Mouse (Mus musculus): ENCODE data around the gene Gimap3.

Gimap3 gene

DNA sequence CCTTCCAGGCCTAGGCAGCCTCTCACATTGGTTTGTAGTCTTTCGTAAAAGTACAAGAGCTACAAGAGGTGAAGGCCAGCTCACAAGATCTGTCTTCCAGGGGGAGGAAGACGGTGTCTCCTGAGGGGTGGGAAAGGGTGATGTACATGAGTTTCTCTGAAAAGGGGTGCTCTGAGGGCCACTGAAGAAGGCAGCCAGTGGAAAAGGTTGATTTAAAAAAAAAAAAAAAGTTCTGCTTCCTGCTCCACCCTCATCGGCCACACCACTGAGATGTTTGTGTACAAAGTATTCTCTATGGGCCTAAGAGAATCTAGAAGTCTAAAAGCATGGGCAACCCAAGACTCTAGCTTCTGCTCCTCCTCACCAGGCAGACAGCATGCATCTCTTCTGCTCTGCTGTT, at the start of gene Gimap3:
Gene Gimap3, minus strand, starts transcription at position 156 of the 400 bp plus-strand sequence.
- no peak for DNase-seq (ENCODE audit: low spot score)

DNA sequence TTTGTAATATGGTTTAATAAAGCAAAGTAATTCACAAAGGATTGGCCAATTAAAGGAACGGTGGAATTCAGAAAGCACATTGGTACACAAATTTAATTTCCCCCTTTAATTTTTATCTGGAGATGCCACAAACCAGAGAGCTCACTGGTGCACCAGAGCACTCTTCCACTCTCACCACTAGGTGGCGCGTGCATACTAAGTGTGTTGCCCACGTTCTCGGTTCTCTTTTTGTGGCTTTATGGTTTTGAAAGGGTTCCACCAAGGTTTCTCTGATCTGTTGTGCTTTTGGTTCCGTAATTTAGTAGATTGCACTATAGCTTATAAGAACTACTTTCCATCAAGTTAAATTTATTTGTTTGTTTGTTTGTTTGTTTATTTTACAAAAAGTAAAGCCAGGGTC, 47.2 kb upstream of the Gimap3 start:
- peak; percentile 25 for DNase-seq (ENCODE audit: low spot score)

DNA sequence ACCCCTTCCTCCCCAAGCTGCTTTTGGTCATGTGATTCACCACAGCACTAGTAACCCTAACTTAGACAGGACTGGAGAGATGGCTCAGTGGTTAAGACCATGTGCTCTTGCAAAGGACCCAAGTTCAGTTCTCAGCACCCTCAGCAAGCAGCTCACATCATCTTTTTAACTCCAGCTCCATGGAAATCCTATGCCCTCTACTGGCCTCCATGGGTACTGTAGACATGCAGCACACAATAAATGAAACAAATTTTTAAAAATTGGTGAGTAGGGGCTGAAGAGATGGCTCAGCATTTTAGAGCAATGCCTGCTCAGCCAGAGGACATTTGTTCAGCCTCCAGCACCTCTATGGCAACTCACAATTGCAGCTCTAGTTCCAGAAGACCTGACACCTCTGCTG, 44.4 kb upstream of the Gimap3 start:
- DNase-seq (ENCODE audit: low spot score) = no peak

DNA sequence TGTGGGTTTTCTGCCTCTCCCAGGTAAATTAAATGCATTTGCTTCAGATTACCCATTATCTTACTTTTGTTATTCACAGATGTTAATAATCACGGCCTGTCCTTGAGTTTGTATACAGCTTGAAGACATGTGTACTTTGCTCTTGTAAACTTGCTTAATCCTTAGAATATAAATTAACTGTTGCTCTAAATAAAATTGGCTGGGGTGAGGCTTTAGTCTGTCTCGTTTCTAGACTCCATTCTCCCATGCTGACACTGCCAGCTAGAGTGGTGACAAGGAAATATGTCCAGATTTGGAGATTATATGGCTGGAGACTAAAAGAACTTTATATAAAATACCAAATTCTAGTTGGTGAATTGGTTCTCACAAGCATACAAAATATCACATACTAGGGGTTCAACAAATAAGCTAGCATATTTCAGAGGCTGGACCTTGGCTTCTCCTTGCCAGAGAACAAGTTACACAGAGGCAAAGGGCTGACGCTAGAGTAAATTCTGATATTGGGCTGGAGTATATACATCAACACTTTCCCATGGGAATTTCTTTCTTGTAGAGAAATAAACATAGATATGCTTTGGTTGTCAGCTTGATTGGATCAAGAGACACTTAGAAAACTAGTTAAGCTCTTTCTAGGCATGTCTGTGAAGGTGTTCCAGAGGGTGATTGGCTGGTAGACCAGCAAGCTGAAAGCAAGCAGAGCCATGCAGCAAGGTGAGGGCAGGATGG, 39.0 kb upstream of the Gimap3 start:
- DNase-seq (ENCODE audit: low spot score) = no peak

DNA sequence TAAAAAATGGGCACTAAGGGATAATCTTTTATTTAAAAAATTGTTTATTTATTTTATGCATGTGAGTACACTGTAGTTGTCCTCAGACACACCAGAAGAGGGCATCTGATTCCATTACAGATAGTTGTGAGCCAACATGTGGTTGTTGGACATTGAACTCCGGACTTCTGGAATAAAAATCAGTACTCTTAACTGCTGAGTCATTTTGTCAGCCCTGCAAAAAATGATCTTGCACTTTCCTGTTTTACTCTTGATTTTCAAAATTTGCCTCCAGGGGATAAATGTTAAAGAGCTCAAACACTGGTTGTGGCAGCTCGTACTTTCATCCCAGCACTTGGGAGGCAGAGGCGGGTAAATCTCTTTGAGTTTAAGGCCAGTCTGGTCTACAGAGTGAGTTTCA, 36.1 kb upstream of the Gimap3 start:
- no peak for DNase-seq (ENCODE audit: low spot score)

DNA sequence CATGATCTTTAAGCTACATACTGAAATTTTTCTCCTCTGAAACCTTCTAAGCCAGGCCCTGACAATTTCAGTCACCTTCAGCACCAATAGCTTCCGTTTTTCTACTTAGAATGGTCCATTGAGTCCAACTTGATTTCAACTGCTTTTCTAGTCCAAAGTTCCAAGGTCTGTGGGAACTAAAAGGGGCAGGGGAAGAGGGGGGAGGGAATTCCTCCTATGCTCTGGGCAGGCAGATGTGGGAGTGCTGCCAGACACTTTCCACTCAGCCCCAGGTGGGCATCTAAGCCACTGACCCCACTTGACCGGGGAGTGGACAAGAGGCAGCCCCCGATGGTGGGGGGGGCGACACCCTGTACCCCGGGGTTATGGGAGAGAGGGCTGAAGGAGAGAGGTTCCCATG, 33.7 kb upstream of the Gimap3 start:
- no peak for DNase-seq (ENCODE audit: low spot score)

DNA sequence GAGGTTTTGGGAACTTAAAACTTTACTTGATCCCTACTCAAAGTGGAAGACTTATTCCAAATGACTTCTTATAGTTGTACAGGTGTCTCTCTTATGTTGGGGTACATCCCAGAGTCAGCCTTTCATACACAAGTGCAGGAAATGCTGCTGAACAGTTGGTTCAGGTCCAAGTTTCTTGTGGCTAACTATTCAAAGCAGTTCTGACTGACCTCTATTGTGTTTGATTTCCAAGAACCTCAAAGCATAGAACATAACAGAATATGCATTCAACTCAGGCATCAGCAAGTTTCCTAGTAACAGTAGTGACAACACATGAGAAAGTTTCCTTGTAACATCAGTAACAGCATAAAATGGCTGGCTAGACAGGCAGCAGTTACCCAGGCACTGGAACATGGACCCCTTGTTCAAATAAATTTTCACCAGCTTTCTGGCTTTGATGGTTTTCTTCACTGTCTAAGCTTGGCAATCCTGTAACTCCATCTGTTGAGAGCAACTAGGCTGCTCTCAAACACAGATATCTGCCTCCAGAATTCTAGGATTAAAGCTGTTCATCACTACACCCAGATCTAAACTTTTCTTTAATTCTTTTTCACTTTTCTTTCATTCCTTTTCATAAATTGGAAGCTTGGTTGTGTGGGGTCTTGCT, 32.9 kb upstream of the Gimap3 start:
- no peak for DNase-seq (ENCODE audit: low spot score)

DNA sequence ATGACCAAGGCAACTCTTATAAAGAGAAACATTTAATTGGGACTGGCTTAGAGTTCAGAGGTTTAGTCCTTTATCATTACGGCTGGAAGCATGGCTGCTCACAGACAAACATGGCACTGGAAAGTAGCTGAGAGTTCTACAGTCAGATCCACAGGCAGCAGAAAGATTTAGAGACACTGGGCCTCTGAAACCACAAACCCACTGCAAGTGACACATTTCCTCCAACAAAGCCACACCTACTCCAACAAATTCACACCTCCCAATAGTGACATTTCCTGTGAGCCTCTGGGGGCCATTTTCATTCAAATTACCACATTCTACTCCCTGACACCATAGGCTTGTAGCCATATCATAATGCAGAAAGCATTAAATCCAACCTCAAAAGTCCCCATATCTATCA, 31.2 kb upstream of the Gimap3 start:
- no peak for DNase-seq (ENCODE audit: low spot score)

DNA sequence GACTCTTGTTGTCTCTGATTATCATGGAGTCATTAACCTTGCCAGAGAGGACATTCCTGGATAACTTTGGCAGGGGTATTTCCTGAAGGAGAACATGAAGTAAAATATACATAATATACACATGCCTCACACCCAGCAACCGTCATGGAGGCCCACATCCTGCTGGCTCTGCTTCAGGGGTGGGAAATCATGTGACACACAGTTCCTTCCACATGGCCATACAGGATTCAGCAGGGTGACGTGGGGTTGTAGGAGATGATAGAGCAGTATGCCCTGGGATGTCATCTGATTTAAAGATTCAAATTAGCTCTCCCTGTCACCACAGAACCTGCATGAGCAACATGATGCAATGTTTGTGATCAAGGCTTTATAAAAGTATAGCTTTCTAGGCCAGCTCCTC, 17.2 kb upstream of the Gimap3 start:
- DNase-seq (ENCODE audit: low spot score) = no peak

DNA sequence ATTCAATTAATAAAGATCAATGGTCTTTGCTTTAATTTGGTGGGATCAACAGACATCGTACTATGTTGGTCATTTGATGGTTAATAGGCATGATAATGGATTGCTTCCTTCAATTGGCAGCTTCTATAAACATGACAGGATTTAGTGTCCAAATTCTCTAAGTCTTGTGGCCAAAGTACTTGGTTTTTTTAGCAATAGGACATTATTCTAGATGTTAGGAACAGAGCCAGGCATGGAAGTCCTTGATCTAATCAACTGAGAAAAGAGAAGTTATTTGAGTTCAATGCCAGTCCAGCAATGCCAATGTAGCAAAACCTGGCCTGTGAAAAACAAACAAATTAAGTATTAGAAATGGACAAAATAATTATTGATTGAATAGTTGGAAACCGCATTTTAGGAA, 14.9 kb upstream of the Gimap3 start:
- no peak for DNase-seq (ENCODE audit: low spot score)

DNA sequence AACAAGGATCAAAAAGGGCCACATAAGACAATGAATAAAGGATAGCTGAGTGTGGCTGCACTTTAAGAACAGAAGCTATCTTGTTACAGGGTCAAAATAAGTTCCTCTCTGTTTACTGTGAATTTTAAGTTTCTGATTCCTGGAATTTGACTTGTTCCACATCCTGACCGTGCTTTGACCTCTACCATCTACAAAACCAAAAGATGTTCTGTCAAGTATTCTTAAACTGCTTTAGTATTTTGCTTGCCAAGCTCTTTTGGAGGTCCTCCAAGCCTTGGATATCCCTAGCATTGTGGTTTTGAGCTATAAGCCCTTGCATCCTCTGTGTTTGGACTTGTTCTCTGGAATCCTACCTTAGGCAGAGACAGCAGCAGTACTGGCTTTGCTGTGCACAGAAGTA, 14.5 kb upstream of the Gimap3 start:
- no peak for DNase-seq (ENCODE audit: low spot score)

DNA sequence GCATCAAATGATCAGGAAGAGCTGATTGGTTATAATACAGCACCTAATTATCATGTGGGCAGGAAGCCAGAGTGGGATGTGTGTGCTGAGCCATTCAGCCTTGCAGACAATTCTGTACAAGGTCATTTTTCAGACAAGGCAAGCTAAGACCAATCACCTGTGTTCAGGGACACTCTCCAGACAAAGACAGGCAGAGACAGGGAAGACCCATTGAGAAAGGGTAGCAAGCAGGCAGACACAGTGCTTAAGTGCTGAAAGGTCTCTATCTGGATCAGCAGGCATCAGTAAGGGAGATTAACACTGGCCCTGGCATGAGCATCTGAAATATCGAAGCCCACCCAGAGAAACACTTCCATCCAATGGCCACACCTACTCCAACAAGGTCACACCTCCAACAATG, 13.8 kb upstream of the Gimap3 start:
- no peak for DNase-seq (ENCODE audit: low spot score)

DNA sequence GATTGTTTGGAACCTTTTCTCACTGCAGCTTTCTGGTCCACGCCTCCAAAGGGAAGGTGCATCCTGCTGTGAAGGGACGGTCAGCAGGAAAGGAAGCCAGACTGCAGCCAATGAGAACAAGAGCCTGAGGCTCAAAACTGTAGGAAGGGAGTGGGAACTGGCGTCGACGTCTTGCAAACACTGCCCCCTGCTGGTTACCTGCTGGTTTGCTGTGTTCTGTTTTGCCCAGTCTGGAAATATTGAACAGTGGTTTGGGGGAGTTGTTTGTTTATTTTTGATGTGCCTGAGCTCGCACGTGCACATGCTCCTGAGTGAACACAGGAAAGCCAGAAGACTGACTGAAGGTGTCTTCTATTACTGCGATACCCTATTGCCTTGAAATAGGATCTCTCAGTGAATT, 1.4 kb upstream of the Gimap3 start:
- peak; percentile 55 for DNase-seq (ENCODE audit: low spot score)

DNA sequence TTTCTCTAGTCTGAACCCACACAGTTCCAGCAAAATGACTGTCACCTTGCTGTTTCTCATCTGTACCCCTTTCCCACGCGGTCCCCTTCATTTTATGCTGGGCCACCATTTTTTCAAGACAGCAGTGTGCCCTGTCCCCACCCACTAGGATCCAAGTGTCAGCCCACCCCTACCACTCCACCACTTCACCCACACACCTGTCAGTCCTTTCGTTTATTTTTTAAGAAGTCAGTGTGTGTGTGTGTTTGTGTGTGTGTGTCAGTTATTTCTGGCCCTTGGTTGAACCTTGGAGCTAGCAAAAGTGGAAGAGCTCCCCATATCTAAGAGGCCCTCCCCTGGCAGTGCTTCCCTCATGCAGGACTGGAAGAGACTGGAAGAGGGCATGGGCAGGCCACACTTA, 1.7 kb downstream of the Gimap3 start:
- DNase-seq (ENCODE audit: low spot score) = no peak

DNA sequence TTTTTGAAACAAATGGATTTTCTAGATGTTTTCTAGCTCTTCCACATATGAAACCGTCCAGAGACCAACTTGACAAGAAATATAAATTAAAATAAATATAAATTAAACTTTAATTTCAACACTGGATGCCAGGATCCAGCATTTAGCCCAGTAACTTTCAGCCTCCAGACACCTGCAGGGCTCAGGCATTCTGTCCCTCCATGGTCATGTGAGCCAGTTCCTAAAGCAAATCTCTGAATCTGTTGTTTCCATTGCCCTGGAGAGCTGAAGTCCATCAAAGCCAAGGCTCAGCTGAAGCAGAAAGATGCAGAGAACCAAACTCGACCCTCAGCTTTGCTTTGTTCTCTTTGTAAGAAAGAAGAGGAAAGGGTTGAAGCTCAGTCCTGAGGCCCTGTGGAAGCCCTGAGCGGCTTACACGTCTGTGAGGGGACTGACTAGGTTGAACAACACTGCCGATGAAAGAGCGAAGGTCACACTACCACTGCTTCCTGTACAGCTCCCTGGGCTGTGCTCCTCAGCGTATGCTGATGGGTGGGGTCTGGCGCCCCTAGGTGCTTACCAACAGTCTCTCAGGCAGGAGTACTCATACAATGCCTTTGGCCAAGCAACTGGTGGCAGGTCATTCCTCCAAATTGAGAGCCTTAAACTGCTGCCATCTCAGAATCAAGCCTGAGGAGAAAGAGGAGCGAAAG, 2.3 kb downstream of the Gimap3 start:
- no peak for DNase-seq (ENCODE audit: low spot score)

DNA sequence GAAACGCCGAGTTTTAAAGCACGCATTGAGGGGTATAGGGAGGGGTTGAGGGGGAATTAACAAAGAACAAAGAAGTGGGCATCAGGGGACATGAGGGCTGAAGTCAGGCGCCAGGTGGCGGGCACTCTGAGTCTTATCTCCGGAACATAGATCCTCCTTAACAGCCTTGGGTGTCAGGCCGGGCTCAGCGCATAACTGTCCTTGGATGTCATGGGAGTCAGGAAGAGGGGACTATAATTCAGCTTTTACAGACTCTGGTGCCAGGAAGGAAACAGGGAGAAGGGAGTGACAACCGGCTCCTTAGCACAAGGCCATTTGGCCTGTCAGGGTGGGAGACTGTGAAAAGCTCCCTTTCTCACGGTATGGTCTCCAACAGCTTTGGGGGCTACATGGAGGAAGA, 6.2 kb downstream of the Gimap3 start:
- no peak for DNase-seq (ENCODE audit: low spot score)

DNA sequence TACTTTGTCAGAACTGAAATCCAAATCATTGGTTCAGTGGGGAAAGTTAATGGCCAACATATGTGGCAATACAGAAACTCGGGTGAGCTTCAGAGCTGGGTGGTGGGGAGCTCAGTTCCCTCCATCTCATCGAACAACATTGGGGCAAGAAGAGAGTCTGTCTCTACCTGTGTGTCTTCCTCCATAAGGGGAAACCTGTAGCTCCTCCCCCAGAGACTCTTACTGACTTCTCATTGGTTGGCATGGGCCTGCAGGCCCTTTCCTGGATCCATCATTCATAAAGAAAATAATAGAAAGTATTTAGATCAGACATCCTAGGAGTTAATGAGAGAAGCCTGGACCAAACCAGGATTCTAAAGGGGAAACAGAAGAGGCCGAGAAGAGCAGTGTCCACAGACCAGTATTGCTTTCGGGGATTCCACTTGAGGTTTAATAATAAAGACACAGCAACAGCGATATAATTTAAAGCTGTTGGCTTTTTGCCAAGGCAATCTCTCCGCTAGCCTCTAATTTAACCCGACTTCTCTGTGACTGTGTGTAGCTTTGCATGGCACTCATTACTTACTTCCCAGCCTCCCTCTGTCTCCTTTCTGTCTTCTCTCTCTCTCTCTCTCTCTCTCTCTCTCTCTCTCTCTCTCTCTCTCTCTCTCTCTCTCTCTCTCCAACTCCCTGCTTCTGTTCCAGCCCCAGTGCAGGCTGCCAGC, 6.9 kb downstream of the Gimap3 start:
- no peak for DNase-seq (ENCODE audit: low spot score)

DNA sequence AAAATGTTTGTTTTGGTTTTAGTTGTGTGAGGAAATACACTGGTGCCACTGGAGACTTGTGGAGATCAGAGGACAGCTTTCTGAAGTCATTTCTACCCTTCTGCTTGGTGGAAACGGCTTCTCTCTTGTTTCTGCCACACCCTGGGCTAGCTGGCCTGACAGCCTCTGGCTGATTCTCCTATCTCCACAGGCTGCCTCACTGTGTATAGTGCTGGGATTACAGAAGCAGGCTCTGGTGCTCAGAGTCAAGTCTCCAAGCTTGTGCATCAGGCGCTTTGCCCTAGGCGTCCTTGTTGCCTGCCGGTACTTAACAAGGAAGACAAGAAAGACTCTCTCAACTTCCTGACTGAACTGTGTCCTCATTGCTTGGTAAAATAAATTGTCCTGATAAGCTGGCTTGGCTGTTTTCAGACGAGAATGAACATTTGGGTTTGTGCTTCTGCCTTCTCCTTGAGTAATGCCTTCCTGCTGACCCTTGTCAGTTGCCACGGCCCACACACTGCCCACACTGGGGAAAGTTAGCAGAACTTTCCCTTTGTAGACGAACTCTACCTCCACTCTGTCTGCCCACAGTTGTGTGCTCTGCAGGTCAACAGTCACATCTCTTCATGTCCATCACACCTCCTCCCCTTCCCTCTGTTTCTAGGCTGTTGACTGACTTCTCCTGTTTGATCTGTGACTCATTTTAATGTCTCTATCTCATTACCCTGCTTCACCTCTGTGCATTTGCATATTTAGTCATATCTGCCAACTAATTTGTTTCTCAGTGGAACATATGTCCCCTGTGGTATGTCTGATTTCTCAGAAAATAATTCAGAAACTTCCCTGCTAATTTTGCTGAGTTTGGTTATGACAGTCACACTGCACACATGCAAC, 23.3 kb downstream of the Gimap3 start:
- DNase-seq (ENCODE audit: low spot score) = no peak

DNA sequence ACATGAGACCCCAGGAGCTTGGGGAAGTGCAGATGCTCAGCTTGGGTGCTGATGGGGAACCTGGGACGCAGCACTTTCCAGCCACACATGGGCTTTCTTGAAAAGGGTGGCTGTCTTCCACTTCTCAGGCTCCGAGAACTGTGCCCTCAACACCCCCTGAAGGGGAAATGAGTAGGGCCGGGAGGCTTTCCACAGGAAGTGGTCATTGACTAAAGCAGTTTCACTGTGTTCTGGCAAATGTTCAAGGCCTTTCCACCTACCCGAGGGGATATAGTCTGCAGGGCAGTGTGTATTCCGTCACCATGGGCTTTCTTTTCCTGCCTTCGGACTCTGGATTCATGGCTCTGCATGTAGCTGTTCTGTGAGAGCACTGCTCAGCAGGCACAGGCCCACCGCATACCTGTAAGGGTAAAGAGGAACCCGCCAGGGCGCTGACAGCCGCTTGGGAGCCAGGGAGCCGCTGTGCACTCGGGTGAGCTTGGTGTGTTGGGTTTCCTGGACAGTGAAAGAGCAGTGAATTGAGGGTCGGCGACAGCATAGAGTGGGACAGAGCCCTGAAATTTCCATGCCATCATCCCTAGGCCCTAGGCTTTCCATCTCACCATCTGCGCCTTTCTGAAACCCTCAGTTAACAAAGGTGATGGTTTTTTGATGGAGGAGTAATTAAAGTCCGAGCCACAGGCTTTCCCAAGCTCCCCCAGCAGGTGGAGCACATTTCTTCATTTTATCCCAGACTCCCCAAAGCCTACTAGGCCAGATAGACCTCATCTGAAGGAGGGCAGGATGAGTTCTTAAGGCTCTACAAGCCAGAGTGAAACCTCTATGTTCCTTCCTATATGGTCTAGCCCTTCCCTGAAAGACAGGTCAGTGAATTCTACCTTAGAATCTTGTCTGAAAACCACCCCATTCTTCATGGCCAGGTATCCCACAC, 24.4 kb downstream of the Gimap3 start, which contains the start of gene Gimap5:
Gene Gimap5, plus strand, starts transcription at position 239 of the 931 bp plus-strand sequence.
- peak; percentile 58 for DNase-seq (ENCODE audit: low spot score)

DNA sequence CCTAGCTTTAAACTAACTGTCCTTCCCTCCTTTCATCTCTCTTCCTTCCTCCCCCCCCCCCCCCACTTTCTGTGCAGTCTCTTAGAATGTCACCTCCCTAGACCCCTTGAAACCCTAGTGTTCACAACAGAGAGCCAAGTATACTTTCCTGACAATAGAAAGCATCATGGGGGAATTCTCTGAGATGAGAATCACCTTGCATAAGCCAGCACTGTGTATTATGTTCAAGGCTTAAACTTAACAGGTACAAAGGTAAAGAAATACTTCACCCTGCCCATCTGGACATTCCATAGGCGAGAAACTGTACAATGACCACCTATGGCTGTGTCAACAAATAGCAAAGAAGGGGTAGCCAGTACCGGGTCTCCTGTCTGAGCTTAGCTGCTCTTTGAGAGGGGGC, 25.2 kb downstream of the Gimap3 start:
- no peak for DNase-seq (ENCODE audit: low spot score)
